Mouse (Mus musculus) hematopoietic stem cell, adult 5-6 weeks (primary cell): ENCODE data around the gene Prr15l. TPM values are rescaled to one million over a fixed set of nuclear protein-coding genes. Genes with fewer than 3 reads are reported as not detected.
A peak's percentile ranks its signal among the peaks of the same experiment; 100 is the strongest.

Source experiments
- ATAC-seq, 2 experiments: fragments of 125-278 bp in 1 of 2; replicated peaks in 1 of 2; 2 replicates each; pipeline ENCODE4 v1.8.0; 2016 to 2017; ENCODE audit warnings: inconsistent platforms in 2 of 2, mild to moderate bottlenecking in 2 of 2, moderate number of reproducible peaks in 2 of 2, low read depth in 1 of 2, moderate TSS enrichment in 1 of 2; ENCODE audit not compliant: low FRiP score in 2 of 2, poor library complexity in 2 of 2, severe bottlenecking in 2 of 2, insufficient read depth in 1 of 2, low TSS enrichment in 1 of 2
- total RNA-seq: library from RNA; stranded (forward); fragments of 172-1452, 232-1000 nt; gene quantifications from 2 replicates; pipeline ENCODE4 v1.2.3, GENCODE M21; 2017

The Prr15l gene
- total RNA-seq = 0.74 TPM in 1 of 2 replicates, not detected in the other

GRCm38 (mm10) chr11:96928088-96928487 lies at the start of gene Prr15l:
Gene Prr15l, plus strand, starts transcription at chr11:96928104.
- ATAC-seq = no peak

- peak; percentile 63 to 69 for ATAC-seq
These were observed 49.2 kb upstream of the Prr15l start for GRCm38 (mm10) chr11:96878715-96879114.

- no peak for ATAC-seq
These were observed 48.5 kb upstream of the Prr15l start for GRCm38 (mm10) chr11:96879359-96879758.

- ATAC-seq = no peak
These were observed 47.6 kb upstream of the Prr15l start for GRCm38 (mm10) chr11:96880296-96880695.

GRCm38 (mm10) chr11:96885901-96886340 lies 42.0 kb upstream of the Prr15l start:
- ATAC-seq = no peak

GRCm38 (mm10) chr11:96886942-96887546 lies 40.9 kb upstream of the Prr15l start:
- ATAC-seq = peak; percentile 27 to 62; a peak in 2 of 4 replicates

GRCm38 (mm10) chr11:96891784-96892527 lies 35.9 kb upstream of the Prr15l start:
- ATAC-seq = no peak

GRCm38 (mm10) chr11:96893203-96893842 lies 34.6 kb upstream of the Prr15l start:
- no peak for ATAC-seq

GRCm38 (mm10) chr11:96895886-96896285 lies 32.0 kb upstream of the Prr15l start:
- no peak for ATAC-seq

- ATAC-seq = no peak
These were observed 28.2 kb upstream of the Prr15l start for GRCm38 (mm10) chr11:96899449-96900306.

GRCm38 (mm10) chr11:96901332-96901731 lies 26.6 kb upstream of the Prr15l start:
- ATAC-seq = no peak

- ATAC-seq = no peak
These were observed 25.0 kb upstream of the Prr15l start for GRCm38 (mm10) chr11:96902639-96903635.

- no peak for ATAC-seq
These were observed 21.3 kb upstream of the Prr15l start for GRCm38 (mm10) chr11:96906431-96907161.

GRCm38 (mm10) chr11:96908594-96908993 lies 19.3 kb upstream of the Prr15l start:
- no peak for ATAC-seq

- ATAC-seq = peak; percentile 84 to 92
These were observed 17.9 kb upstream of the Prr15l start for GRCm38 (mm10) chr11:96910003-96910402.

GRCm38 (mm10) chr11:96912682-96913081 lies 15.2 kb upstream of the Prr15l start:
- ATAC-seq = no peak
